Mouse (Mus musculus) E14TG2a.4 (cell line): ENCODE data around the gene Hist1h1t.
"Not testable (repeated sequence)": the region's sequence is repeated elsewhere in the genome, so short reads cannot be mapped to it uniquely, and the experiment has no call there.

Experiments used
- CTCF ChIP-seq: conservative IDR thresholded peaks from 2 replicates; pipeline ENCODE4 v1.5.1; 2014; ENCODE audit warnings: low read length
- NANOG ChIP-seq: IDR thresholded peaks from 2 replicates; pipeline ENCODE4 v1.6.1; 2014; ENCODE audit warnings: borderline replicate concordance, low read length, mixed read lengths
- POU5F1 ChIP-seq: IDR thresholded peaks from 2 replicates; pipeline ENCODE4 v1.6.1; 2014; ENCODE audit warnings: low read length, borderline replicate concordance

GRCm38 (mm10) chr13:23684295-23684945, 11.2 kb upstream of the Hist1h1t start:
- not testable (repeated sequence) for TF ChIP-seq CTCF, POU5F1, NANOG
